Mouse (Mus musculus): ENCODE measurements around the gene Ccser2. TPM values are rescaled to one million over a fixed set of nuclear protein-coding genes. Genes with fewer than 3 reads are reported as not detected.

The Ccser2 gene
- polyA plus RNA-seq, 1 experiment from 2014 or later: 39.3 TPM

- Histone ChIP-seq H3K4me1 (ENCODE audit: insufficient read depth, low read length) (peaks cover 5% of the 10 kb centered on the region; the same call in 1 of the 2 replicates), H3K9me3 (ENCODE audit: low read length) (no peaks in the 10 kb centered on the region), H3K4me2 (replicated peaks; ENCODE audit: low read depth, low read length) (no peak overlapping the region), H3K27me3 (ENCODE audit: insufficient read depth, low read length) (no peaks in the 10 kb centered on the region), H3K36me3 (ENCODE audit: insufficient read depth, low read length) (peaks cover 8% of the 10 kb centered on the region; the same call in 1 of the 2 replicates), H3K27ac (ENCODE audit: low read length) (peak overlapping the region; percentile 64), H3K4me3 (ENCODE audit: low read length) (no peak overlapping the region), H3K9ac (replicated peaks; ENCODE audit: low read length) (0 out of 2 replicates have a peak overlapping the region, but pooled peaks have one; percentile 1)
- peak; percentile 91 for ATAC-seq (ENCODE audit: low FRiP score, low TSS enrichment)
- whole genome bisulfite sequencing: 38% methylated on average over 2 of the region's 2 CpGs
Measured at GRCm38 (mm10) chr14:36892762-36893358, 75.7 kb downstream of the Ccser2 start.

- no peak overlapping the region for H3K9ac ChIP-seq (replicated peaks; ENCODE audit: low read length)
- 64% methylated on average over 7 of the region's 7 CpGs for WGBS
- no peak for ATAC-seq (ENCODE audit: low FRiP score, low TSS enrichment)
Measured at GRCm38 (mm10) chr14:36890130-36890529, 78.4 kb downstream of the Ccser2 start.

GRCm38 (mm10) chr14:36885680-36886079 is 82.9 kb downstream of the Ccser2 start:
- Histone ChIP-seq H3K27me3 (ENCODE audit: insufficient read depth, low read length) (no peaks in the 10 kb centered on the region), H3K4me2 (replicated peaks; ENCODE audit: low read depth, low read length) (no peak overlapping the region), H3K27ac (ENCODE audit: low read length) (no peak overlapping the region), H3K4me1 (ENCODE audit: insufficient read depth, low read length) (no peaks in the 10 kb centered on the region), H3K4me3 (ENCODE audit: low read length) (no peak overlapping the region), H3K36me3 (ENCODE audit: insufficient read depth, low read length) (0 out of 2 replicates have a peak, but pooled peaks cover 4% of the 10 kb centered on the region), H3K9me3 (ENCODE audit: low read length) (no peaks in the 10 kb centered on the region), H3K9ac (replicated peaks; ENCODE audit: low read length) (no peak overlapping the region)
- ATAC-seq (ENCODE audit: low FRiP score, low TSS enrichment): no peak
- WGBS: 95% methylated on average over 5 of the region's 5 CpGs

More at GRCm38 (mm10) chr14:36890130-36890529, 78.4 kb downstream of the Ccser2 start:
- no peak overlapping the region for H3K4me3 ChIP-seq (ENCODE audit: low read length)
- H3K4me2 ChIP-seq (replicated peaks; ENCODE audit: low read depth, low read length): no peak overlapping the region
- no peaks in the 10 kb centered on the region for H3K9me3 ChIP-seq (ENCODE audit: low read length)
- peaks cover 5% of the 10 kb centered on the region; the same call in 1 of the 2 replicates for H3K4me1 ChIP-seq (ENCODE audit: insufficient read depth, low read length)
- H3K36me3 ChIP-seq (ENCODE audit: insufficient read depth, low read length): no peaks in the 10 kb centered on the region
- H3K27me3 ChIP-seq (ENCODE audit: insufficient read depth, low read length): no peaks in the 10 kb centered on the region
- H3K27ac ChIP-seq (ENCODE audit: low read length): no peak overlapping the region

- Histone ChIP-seq H3K9me3 (ENCODE audit: low read length) (no peaks in the 10 kb centered on the region), H3K27me3 (ENCODE audit: insufficient read depth, low read length) (no peaks in the 10 kb centered on the region), H3K27ac (ENCODE audit: low read length) (no peak overlapping the region), H3K4me1 (ENCODE audit: insufficient read depth, low read length) (no peaks in the 10 kb centered on the region), H3K9ac (replicated peaks; ENCODE audit: low read length) (no peak overlapping the region), H3K36me3 (ENCODE audit: insufficient read depth, low read length) (0 out of 2 replicates have a peak, but pooled peaks cover 4% of the 10 kb centered on the region), H3K4me3 (ENCODE audit: low read length) (no peak overlapping the region), H3K4me2 (replicated peaks; ENCODE audit: low read depth, low read length) (no peak overlapping the region)
- ATAC-seq (ENCODE audit: low FRiP score, low TSS enrichment): no peak
- WGBS: 96% methylated on average over 1 of the region's 1 CpGs
Measured at GRCm38 (mm10) chr14:36885117-36885516, 83.5 kb downstream of the Ccser2 start.

GRCm38 (mm10) chr14:36883576-36883975 is 85.0 kb downstream of the Ccser2 start:
- Histone ChIP-seq H3K4me1 (ENCODE audit: insufficient read depth, low read length) (no peaks in the 10 kb centered on the region), H3K9me3 (ENCODE audit: low read length) (no peaks in the 10 kb centered on the region), H3K4me3 (ENCODE audit: low read length) (no peak overlapping the region), H3K27ac (ENCODE audit: low read length) (no peak overlapping the region), H3K36me3 (ENCODE audit: insufficient read depth, low read length) (peaks cover 11% of the 10 kb centered on the region), H3K27me3 (ENCODE audit: insufficient read depth, low read length) (no peaks in the 10 kb centered on the region), H3K9ac (replicated peaks; ENCODE audit: low read length) (no peak overlapping the region), H3K4me2 (replicated peaks; ENCODE audit: low read depth, low read length) (no peak overlapping the region)
- WGBS: 68% methylated on average over 3 of the region's 3 CpGs
- ATAC-seq (ENCODE audit: low FRiP score, low TSS enrichment): no peak

- H3K9me3 ChIP-seq (ENCODE audit: low read length): no peaks in the 10 kb centered on the region
- H3K27ac ChIP-seq (ENCODE audit: low read length): no peak overlapping the region
- ATAC-seq (ENCODE audit: low FRiP score, low TSS enrichment): peak; percentile 85
- WGBS: 43% methylated on average over 6 of the region's 6 CpGs
- H3K4me3 ChIP-seq (ENCODE audit: low read length): no peak overlapping the region
- H3K36me3 ChIP-seq (ENCODE audit: insufficient read depth, low read length): no peaks in the 10 kb centered on the region
- H3K4me1 ChIP-seq (ENCODE audit: insufficient read depth, low read length): peaks cover 8% of the 10 kb centered on the region
- H3K4me2 ChIP-seq (replicated peaks; ENCODE audit: low read depth, low read length): no peak overlapping the region
- H3K27me3 ChIP-seq (ENCODE audit: insufficient read depth, low read length): no peaks in the 10 kb centered on the region
- H3K9ac ChIP-seq (replicated peaks; ENCODE audit: low read length): no peak overlapping the region
Measured at GRCm38 (mm10) chr14:36870257-36870656, 98.3 kb downstream of the Ccser2 start.

GRCm38 (mm10) chr14:36868769-36869362 is 99.7 kb downstream of the Ccser2 start:
- Histone ChIP-seq H3K9ac (replicated peaks; ENCODE audit: low read length) (no peak overlapping the region), H3K9me3 (ENCODE audit: low read length) (no peaks in the 10 kb centered on the region), H3K4me1 (ENCODE audit: insufficient read depth, low read length) (peaks cover 8% of the 10 kb centered on the region), H3K4me2 (replicated peaks; ENCODE audit: low read depth, low read length) (no peak overlapping the region), H3K27ac (ENCODE audit: low read length) (no peak overlapping the region), H3K4me3 (ENCODE audit: low read length) (no peak overlapping the region), H3K27me3 (ENCODE audit: insufficient read depth, low read length) (no peaks in the 10 kb centered on the region), H3K36me3 (ENCODE audit: insufficient read depth, low read length) (no peaks in the 10 kb centered on the region)
- no peak for ATAC-seq (ENCODE audit: low FRiP score, low TSS enrichment)
- 59% methylated on average over 14 of the region's 14 CpGs for WGBS

- Histone ChIP-seq H3K36me3 (ENCODE audit: insufficient read depth, low read length) (no peaks in the 10 kb centered on the region), H3K4me1 (ENCODE audit: insufficient read depth, low read length) (peaks cover 8% of the 10 kb centered on the region), H3K9me3 (ENCODE audit: low read length) (no peaks in the 10 kb centered on the region), H3K4me3 (ENCODE audit: low read length) (no peak overlapping the region), H3K4me2 (replicated peaks; ENCODE audit: low read depth, low read length) (no peak overlapping the region), H3K27me3 (ENCODE audit: insufficient read depth, low read length) (no peaks in the 10 kb centered on the region), H3K27ac (ENCODE audit: low read length) (no peak overlapping the region), H3K9ac (replicated peaks; ENCODE audit: low read length) (no peak overlapping the region)
- no peak for ATAC-seq (ENCODE audit: low FRiP score, low TSS enrichment)
- 17% methylated on average over 6 of the region's 6 CpGs for WGBS
Measured at GRCm38 (mm10) chr14:36866966-36867700, 101.4 kb downstream of the Ccser2 start.

GRCm38 (mm10) chr14:36863877-36864489 is 104.6 kb downstream of the Ccser2 start:
- WGBS: 25% methylated on average over 15 of the region's 15 CpGs
- H3K36me3 ChIP-seq (ENCODE audit: insufficient read depth, low read length): no peaks in the 10 kb centered on the region
- ATAC-seq (ENCODE audit: low FRiP score, low TSS enrichment): peak; percentile 24; the same call in 1 of the 2 replicates
- H3K27me3 ChIP-seq (ENCODE audit: insufficient read depth, low read length): no peaks in the 10 kb centered on the region
- H3K4me1 ChIP-seq (ENCODE audit: insufficient read depth, low read length): no peaks in the 10 kb centered on the region
- H3K9me3 ChIP-seq (ENCODE audit: low read length): no peaks in the 10 kb centered on the region
- H3K27ac ChIP-seq (ENCODE audit: low read length): no peak overlapping the region
- no peak overlapping the region; the same call in 1 of the 2 replicates for H3K9ac ChIP-seq (replicated peaks; ENCODE audit: low read length)
- H3K4me3 ChIP-seq (ENCODE audit: low read length): peak overlapping the region; percentile 25
- H3K4me2 ChIP-seq (replicated peaks; ENCODE audit: low read depth, low read length): peak overlapping the region; percentile 46

Measured in kidney, embryonic 16.5 days (tissue).